Mouse (Mus musculus) retina, postnatal 1 day (tissue): ENCODE data around the gene Rhox3a.
"Not testable (repeated sequence)": the region's sequence is repeated elsewhere in the genome, so short reads cannot be mapped to it uniquely, and the experiment has no call there.

ENCODE experiments used
- DNase-seq: peaks from one replicate; pipeline ENCODE4 v3.0.0-alpha.2; 2012

Rhox3a gene

DNA sequence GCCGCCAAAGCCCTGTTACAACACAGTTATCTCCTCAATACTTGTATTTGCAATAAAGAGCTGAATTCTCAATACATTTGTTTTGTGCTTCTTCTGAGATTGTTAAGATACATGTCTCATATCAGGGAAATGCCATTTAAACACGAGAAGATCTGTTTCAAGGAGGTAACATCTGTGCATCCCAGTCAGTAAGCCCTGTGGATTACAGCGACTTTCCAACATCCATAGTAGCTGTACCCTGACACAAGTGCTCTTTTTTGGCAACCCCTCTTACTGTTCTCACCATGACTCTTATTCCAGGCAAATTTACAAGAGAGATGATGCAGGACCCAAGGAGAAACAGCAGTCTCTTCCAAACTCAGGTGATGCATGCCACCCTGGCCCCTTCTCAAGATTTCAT is at the start of gene Rhox3a:
Gene Rhox3a, plus strand, starts transcription at position 301 of the 400 bp plus-strand sequence.
- not testable (repeated sequence) for DNase-seq

DNA sequence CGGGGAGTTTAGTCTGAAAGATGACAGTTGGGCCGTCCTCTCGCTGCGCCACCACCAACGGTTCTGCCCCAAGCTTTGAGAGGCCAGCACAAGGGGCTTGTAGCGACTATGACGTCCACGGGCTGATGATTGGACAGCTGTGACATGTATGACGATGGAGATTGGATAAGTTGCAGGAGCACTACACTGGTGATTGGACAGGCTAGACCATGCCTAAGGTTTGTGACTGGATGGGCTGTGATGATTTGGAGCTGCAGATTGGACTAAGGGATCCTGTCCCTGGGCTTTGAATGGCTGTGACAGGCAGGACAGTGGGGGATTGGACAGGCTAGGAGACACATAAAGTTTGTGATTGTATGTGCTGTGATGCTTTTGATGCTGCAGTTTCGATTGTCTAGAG is 38.8 kb upstream of the Rhox3a start, which contains the start of gene Gm9:
Gene Gm9, minus strand, starts transcription at position 101 of the 400 bp plus-strand sequence.
- no peak for DNase-seq

DNA sequence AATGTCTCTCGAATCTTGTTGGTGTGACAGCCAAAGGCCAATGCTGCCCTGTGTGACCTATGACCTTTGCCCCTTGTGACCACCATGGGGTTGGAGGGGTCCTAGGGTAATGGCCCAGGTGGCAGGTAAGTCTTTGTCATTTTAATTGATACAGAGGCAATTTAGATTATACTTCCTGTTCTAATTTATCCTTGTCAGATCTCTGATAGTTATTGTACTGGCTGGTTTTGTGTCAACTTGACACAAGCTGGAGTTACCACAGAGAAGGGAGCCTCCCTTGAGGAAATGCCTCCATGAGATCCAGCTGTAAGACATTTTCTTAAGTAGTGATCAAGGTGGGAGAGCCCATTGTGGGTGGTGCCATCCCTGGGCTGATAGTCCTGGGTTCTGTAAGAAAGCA is 27.6 kb upstream of the Rhox3a start, which contains the start of gene Rhox1:
Gene Rhox1, minus strand, starts transcription at position 101 of the 400 bp plus-strand sequence.
- not testable (repeated sequence) for DNase-seq

DNA sequence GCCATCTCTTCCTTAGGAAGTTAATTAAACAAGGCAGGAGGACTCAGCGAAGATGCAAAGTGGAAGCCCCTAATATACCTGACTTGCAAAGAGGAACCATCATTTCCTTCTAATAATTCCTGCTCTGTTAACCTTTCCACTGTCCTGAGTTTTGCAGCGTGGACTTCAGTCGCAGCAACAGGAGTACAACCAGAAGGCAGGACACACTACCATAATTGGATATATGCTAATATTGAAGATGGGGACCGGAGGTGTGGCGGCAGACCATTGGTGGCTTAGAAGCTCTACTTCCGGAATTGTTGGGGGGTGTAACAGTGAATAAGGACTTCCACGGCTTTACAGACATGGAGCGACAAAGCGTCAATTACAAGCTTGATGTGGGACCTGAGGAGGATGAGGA is 5.0 kb upstream of the Rhox3a start, which contains the start of gene Rhox2a:
Gene Rhox2a, plus strand, starts transcription at position 301 of the 400 bp plus-strand sequence.
- not testable (repeated sequence) for DNase-seq

GRCm38 (mm10) chrX:37265038-37265437 is 15.3 kb downstream of the Rhox3a start, which contains the start of gene Rhox4a:
Rhox4a (plus strand) TSS chrX:37265338.
- not testable (repeated sequence) for DNase-seq
